Mouse (Mus musculus) heart, adult 2 months (tissue): ENCODE data around the gene Tbc1d17.

Experiments used
- CTCF ChIP-seq: fragments of 200-600 bp; IDR thresholded peaks from 2 replicates; pipeline ENCODE4 v1.8.1; 2022; ENCODE audit warnings: antibody characterized with exemption, mild to moderate bottlenecking, moderate library complexity
- EP300 ChIP-seq: fragments of 200-500 bp; IDR thresholded peaks from 2 replicates; pipeline ENCODE4 v1.6.1; 2011; ENCODE audit warnings: low read depth, low read length, control low read depth; ENCODE audit not compliant: insufficient read depth
- POLR2A ChIP-seq: fragments of 200-500 bp; IDR thresholded peaks from 2 replicates; pipeline ENCODE4 v1.6.1; 2011; ENCODE audit warnings: mild to moderate bottlenecking, low read depth, low read length, control low read depth; ENCODE audit not compliant: insufficient read depth

- TF ChIP-seq CTCF (no peak), POLR2A (0 out of 2 replicates have a peak, but pooled peaks have one; percentile 16), EP300 (no peak)
Measured at GRCm38 (mm10) chr7:44818751-44819235, 30.1 kb downstream of the Tbc1d17 start.
